Mouse (Mus musculus): ENCODE measurements around the gene Cdip1. TPM values are rescaled to one million over a fixed set of nuclear protein-coding genes. Genes with fewer than 3 reads are reported as not detected.
"Not testable (repeated sequence)": the region's sequence is repeated elsewhere in the genome, so short reads cannot be mapped to it uniquely, and the experiment has no call there.

The Cdip1 gene
- total RNA-seq, 2 experiments from 2014 or later = 78.8 to 81.3 TPM

DNA sequence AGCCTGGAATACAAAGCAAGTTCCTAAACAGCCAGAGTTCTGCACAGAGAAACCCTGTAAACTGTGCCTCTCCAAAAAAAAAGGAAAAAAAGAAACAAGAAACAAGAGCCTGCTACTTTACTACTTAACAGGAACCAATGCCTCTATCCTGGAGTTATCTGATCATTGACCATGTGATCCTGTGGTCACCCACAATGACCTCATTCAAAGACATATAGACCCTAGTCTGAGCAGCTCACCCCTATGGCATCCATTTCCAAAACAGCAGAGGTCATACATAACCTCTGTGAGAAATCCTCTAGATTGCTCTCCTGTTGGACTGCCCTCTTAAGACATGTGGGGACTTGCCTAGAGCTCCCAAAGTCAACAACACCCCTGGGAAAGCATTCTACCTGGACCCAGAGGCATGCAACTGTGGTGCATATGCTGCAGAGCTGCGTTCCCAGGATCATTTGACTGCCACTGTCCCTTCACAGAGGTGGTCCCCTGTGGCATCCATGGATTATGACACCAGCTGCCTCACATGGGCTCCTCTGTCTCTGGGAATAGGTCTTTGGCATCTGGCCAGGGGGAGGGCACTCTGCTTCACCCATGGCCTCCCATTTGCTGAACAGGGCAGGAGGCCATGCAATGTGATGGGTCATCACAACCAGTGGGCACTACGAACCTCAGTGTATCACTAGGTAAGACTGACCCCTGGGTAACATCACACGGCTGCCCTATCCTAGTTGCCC lies 12.8 kb downstream of the Cdip1 start:
- peak; percentile 13 to 26 for DNase-seq
- intact Hi-C loops (cut with DNase I) = no loop called here

DNA sequence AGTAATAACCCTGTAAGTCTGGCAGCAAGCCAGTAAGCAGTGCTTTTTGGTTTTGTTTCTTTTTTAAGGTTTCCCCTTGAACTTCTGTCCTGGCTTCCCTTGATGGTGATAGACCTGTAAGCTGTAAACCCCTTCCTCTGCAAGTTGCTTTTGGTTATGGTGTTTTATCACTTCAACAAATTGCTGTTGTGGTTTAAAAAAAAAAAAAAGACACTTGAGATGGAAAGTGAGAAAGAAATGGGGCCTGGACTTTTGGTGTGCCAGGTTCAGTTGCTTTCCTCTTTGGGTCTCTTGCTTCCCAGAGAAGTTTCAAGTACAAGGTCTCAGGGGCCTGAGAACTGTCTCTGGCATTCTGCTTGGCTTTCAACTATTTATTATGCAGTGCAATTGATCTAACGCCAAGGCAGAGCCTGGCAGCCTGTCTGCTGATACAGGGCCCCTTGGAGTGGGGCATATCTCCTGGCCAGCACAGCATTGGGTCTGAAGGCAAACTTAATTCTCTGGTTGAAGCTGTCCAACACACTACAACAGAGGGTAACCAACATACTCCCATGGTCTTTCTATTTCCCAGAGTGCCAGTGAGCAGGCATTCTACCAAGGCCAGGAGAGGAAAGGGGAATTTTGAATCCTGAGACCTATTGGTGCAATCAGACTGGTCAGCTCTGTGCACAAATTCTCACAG lies 16.7 kb downstream of the Cdip1 start:
- DNase-seq = peak; percentile 23 to 35

DNA sequence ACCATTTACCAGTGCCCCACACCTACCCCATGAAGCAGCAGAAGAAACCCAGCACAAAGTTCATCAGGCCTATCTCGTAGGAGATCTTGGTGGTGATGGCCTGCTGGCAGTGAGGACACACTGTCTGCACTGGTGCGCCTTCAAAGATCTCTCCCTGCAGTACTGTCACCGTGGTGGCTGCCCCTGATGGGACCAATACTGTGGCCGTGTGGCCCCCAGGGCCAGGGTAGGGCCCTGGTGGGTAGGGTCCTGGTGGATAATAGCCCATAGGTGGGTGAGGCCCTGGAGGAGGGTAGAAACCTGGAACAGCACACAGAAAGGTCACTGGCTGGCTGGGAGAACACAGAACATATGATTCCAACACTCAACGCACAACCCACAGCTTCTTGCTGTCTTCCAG lies 21.4 kb downstream of the Cdip1 start:
- no peak for DNase-seq
- intact Hi-C loops (cut with DNase I) = loop anchor here (10.0 kb wide), 1 partner anchor 96 kb away; no protein-coding TSS in a partner anchor

More for the DNA sequence above, 16.7 kb downstream of the Cdip1 start:
- intact Hi-C loops (cut with DNase I) = no loop called here

DNA sequence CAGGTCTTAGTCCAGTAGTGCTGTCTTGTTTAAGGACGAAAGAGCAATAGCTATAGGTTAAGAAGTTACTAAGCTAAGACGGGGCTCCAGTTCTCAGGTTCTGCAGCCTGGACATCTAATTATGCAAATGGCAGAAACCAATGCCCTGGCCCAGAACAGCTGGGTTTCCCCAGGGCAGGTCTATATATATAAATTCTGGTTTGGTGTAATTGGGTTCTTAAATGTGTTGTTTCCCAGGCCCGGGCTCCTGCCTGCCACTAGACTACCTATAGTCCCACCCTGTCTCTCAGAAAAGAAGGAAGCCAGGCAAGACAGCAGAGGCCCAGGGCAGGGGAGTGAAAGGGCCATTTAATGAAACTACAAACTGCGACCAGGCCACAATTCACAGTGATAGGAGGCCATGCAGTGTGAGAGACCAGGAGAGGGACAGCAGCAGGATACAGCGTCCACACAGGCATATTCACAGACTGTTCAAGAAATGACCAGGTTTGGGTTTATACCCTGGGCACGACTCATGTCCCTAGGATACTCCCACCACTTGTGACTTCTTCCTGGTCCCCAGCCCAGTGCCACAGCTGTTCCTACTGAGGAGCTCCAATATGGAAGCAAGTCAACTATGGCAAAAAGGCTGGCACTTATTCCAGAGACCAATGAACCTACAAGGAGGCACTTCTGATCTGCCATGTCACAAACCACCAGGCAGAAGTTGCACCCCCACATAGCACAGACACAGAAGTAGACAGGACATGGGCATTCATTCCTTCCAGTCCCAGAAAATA lies 22.9 kb downstream of the Cdip1 start:
- intact Hi-C loops (cut with DNase I) = loop anchor here (10.0 kb wide), 1 partner anchor 98 kb away; no protein-coding TSS in a partner anchor
- no peak for DNase-seq

DNA sequence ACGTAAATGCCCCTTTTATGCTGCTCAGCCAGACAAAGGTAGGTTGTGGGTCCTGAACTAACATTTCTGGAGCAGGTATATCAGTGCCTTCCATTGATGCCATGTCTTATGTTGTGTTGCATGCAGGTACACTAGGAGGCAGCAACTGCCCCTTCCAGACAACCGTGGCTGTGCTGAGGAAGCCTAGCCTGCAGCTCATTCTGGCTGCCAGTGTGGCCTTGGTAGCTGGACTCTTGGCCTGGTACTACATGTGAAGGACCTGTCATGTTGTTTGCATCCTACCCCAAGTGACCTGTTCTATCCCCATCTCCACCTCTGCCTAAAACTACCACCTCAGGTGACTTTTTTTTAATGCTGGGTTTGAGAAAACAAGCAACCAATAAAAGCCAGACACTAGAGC lies 24.2 kb downstream of the Cdip1 start:
- no peak for DNase-seq
- intact Hi-C loops (cut with DNase I) = loop anchor here (10.0 kb wide), 1 partner anchor 99 kb away; no protein-coding TSS in a partner anchor

DNA sequence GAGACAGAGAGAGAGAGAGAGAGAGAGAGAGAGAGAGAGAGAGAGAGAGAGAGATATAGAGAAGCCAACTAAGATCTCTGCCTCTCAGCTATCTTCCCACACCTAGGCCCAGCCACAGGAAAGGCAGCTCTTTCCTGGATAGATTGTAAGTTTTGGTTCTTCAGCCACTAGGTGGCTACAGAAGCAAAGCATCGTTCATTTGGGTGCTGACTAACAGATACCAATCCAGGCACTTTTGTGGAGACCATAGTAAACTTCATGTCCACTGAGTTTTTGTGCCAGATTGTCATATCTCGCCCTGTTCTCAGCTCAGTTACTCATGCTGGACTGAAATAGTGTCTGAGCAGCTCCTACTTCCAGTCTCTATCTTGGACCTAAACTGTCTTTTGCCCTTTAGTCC lies 26.8 kb downstream of the Cdip1 start:
- intact Hi-C loops (cut with DNase I) = loop anchor here (2.0 to 10.0 kb wide), 2 partner anchors 28 to 102 kb away; partner anchors contain the start of gene Cdip1
- DNase-seq = peak in 1 of 2 experiments; percentile 36

DNA sequence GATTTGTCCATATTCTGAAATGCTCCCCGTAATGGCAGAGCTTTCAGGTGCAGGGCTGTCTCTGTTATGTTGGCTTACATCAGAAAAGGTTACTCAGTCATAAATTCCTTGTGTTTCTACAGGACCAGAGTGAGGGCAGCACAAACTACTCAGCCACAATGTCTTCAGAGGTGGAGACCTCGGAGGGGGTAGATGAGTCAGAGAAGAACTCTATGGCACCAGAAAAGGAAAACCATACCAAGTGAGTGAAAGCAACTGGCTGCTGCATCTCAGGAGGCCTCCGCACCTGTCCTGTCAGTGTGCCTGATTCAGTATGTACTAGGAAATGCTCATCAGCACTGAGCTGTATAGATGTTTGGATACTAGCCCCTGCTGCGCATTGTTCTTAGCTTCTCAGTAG lies 27.7 kb downstream of the Cdip1 start:
- intact Hi-C loops (cut with DNase I) = loop anchor here (2.0 to 10.0 kb wide), 2 partner anchors 28 to 102 kb away; partner anchors contain the start of gene Cdip1
- DNase-seq = no peak

DNA sequence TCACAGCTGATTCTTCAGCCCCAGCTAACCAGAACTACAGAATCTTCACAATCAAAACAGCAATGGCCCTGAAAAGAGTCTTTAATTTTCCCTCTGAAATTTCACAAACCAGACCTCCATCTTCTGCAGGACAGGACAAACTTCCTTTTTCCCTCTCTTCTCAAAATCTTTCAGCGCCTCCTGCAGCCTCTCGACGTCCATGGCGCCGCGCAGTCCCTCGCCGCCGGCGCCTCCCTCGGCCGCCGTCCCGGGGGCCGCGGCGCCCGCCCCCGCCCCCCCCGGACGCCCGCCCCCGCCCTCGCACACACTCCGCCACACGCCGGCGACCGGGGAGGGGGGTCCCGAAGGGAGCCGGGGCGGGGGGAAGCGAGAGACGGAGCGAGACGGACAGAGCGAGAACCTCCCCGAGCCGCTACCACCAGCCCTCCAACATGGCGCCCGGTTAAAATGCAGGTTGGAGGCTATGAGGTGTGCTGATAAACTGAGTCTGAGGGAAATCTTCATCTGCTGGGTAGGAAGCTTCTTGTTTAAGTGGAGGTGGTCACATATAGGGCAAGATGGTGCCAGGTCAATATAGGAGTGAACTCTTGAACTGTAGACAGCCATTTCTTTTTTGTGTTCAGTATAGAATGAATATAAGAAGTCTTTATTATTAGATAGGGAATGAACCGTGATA lies 33.3 kb downstream of the Cdip1 start:
- DNase-seq; intact Hi-C loops (cut with DNase I): not testable (repeated sequence)

DNA sequence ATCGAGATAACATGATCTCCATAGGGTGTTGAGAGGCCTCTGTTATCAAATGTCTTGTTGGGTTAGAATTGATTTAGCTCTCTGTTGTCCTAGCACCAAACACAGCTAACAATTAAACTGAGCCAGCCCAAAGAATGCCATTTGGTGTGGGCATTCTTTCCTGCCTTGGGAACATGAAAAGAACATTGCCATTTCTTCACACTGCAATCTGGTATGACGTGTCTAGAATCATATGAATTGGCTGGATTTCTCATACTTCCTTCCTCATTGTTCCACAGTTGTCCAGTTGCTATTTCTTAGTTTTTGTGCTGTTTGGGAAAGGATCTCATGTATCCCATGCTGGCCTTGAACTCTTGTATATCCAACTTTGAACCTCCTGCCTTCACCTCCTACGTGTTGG lies 36.0 kb downstream of the Cdip1 start:
- intact Hi-C loops (cut with DNase I) = no loop called here
- no peak for DNase-seq

DNA sequence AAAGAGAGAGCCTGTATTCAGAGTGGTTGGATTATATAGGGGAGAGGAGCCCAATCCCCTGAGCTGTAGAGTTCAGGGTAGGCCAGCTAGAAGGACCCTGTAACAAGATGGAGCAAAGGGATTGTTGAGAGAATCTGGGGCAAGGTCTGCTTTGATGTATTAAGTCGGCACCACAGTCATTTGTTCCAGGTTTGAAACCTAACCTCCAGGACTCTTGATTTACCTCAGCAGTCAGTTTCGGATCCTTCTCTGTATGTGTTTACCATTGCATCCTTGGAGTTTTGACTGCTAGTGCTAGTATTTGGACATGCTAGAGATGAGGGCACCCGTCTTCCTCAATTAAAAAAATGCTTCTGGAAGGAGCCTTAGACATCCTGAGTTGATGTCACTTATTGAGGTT lies 37.9 kb downstream of the Cdip1 start:
- intact Hi-C loops (cut with DNase I) = no loop called here
- no peak for DNase-seq

DNA sequence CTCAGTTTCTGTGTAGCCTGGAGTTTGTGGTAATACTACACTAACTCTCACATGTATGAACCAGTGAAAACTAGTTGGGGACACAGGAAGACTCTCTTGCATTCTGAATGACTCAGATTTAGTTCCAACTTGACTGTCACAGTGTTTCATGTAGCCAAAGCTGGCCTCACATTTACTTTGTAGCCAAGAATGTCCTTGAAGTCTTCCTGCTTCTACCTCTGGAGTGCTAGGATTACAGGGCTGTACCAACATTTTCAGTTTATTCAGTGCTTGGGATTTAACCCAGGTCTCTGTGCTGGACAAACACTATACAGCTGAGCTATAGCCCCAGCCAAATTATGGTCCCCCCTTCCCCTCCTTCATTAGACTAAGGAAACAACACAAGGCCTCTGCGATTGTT lies 47.9 kb downstream of the Cdip1 start:
- intact Hi-C loops (cut with DNase I) = no loop called here
- DNase-seq = no peak

DNA sequence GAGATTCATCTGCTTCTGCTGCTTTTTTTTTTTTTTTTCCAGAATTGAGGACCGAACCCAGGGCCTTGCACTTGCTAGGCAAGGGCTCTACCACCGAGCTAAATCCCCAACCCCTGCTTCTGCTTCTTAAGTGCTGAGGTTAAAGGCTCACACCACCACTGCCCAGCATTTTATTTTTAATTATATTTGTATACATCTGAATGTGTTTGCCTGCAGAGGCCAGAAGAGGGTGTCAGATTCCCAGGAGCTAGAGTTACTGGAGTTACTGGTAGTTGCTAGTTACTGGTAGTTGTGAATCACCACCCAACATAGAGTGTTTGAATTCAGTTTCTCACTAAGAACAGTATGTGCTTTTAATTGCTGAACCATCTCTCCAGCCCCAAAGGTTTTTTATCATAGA lies 50.1 kb downstream of the Cdip1 start:
- DNase-seq = no peak
- intact Hi-C loops (cut with DNase I) = no loop called here

DNA sequence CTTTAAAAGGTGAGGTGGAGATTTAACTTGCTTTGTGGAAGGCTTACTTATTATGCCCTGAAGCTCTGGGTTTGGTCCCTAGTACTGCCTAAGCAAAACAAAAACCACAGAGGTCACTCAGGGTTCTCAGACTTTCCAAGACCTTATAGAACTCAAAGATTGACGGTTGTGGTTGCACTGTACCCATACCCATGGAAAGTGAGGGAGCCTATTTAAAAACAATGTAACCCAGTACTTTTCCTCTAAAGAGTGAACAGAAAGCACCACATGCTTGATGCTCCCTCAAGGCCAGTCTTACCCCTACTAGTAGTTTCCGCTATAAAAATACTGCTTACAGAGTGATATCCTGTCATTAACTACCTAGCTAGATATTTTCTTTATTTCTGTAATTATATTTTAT lies 53.8 kb downstream of the Cdip1 start:
- DNase-seq = no peak
- intact Hi-C loops (cut with DNase I) = no loop called here

DNA sequence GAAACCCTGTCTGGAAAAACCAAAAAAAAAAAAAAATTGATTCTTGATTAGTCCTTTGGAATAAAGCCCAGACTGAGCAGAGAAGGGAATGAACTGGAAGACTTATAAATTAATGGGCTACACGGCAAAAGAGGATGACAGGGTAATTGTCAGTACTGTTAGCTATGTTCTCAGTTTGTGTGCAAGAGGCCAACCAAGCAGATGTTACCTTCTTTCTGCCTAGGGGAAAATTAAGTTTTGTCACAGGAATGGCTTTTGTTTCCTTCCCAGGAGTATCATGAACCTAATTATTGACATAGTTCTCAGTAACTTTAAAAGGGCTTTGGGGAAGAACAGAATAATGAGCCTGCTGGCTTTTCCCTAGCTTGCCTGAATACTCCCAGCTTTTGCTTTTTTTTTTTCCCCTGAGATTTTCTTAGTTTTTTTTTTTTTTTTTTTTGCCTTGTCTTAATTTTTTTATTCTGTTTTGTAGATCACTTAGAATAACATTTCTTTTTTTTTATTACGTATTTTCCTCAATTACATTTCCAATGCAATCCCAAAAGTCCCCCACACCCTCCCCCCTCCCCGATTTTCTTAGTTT lies 59.2 kb downstream of the Cdip1 start:
- no peak for DNase-seq
- intact Hi-C loops (cut with DNase I) = no loop called here

DNA sequence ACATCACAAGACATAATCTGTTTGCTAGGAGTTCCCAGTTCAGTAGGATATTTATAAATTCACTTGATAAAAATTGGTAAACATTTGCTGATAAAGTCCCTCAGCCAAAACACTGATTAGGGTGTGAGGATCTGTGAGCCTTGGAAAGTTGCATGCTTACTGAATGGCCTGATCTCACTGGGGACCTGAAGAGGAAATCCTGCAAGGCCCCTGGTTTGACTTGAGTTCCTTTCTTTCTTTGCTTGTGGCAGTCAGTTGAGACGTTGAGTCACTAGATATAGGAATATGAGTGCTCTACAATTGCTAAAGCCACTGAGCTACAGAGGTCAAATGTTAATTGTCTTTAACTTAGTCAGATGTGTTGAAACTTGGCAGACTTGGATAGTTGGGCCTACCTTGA lies 62.1 kb downstream of the Cdip1 start:
- intact Hi-C loops (cut with DNase I) = no loop called here
- DNase-seq = peak in 1 of 2 experiments; percentile 12

DNA sequence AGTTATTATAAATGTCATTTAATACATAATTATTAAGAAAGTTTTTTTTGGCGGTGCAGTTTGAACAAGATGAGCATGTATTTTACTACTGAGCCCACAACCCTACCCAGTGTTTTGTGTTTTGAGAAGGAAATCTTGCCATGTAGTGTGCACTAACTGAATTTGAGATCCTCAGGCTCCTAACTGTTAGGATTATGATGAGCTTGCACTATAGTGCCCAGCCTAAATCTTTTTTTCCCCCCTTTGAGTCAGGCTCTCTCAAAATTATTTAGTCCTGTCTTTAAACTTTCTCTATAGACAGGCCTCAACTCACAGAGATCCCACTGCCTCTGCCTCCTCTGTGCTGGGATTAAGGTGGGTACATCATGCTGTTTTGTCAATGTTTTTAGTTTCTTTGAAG lies 62.6 kb downstream of the Cdip1 start:
- no peak for DNase-seq
- intact Hi-C loops (cut with DNase I) = no loop called here

DNA sequence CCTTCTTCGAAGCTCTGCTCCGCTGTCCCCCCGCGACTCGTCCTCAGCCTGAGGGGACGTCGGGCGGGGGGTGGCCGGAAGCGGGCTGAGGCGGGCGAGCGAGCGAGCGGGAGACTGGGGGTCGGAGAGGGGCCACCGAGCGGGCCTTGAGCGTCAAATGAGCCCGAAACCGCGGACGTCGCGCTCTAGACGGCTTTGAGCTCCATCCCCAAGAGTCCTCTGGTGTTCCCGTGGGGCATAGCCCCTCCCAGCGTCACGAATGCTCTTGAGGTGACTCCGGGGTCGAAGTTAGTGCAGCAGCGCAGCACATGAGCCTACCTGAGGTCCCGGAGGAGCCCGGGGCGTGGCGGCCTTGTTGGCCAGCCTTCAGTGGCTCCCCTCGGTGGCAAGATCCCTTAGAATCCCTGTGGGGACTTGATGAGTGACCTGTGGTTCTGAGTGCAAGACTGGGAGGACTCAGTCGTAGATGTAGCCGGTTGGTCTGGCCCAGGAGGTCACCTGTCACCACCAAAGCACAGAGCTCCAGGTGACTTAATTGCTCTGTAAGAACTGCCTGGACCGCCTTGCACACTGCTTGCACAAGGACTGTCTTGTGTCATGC lies 63.5 kb downstream of the Cdip1 start:
- intact Hi-C loops (cut with DNase I) = no loop called here
- DNase-seq = no peak

DNA sequence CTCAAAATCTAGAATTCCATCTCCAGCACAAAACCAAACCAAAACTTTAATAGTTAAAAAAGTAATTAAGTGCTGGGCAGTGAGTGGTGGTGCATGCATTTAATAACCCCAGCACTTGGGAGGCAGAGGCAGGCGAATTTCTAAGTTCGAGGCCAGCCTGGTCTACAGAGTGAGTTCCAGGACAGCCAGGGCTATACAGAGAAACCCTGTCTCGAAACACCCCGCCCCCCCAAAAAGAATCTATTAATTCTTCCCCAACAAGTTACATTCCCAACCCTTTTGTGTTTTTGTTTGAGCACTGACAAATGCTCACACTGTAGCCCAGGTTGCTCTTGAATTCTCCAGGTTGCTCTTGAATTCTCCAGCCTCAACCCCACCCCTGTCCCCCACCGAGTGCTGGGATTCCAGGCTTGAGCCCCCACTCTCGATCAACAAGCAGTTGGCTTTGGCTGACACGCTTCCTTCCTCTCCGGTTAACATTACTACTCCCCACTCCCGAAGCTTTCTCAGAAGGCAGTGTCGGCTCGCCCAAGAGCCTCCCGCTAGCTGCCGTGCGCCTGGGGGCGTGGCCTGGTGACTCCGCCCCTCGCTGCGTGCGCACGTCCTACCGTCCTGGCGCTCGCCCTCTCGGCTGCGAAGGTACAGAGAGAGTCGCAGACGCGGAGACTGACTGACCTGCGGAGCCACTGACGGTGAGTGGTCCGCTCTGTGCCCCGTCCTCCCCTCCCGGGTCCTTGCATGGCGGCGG lies 64.1 kb downstream of the Cdip1 start, which contains the start of gene Hmox2:
Hmox2 (plus strand) TSS at position 582 of the 748 bp plus-strand sequence.
- DNase-seq = peak; percentile 97 to 98
- intact Hi-C loops (cut with DNase I) = no loop called here

DNA sequence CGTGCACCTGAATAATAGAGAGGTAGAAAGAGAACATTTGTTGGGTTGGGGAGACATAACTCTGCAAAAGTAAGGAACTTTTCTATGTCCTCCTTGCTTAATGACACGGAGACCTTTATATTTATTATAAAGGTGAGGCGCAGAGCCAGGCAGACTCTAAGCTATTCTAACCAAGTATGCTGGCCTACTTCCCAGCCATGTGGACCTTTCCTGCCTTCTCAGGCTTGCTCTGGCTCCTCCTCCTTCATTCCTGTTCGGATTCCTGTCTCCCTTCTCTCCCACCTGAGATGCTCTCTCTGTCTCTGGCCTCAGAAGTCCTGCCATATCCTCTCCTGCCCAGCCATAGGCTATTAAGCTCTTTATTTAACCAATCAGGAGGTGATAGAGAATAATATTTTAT lies 64.8 kb downstream of the Cdip1 start:
- intact Hi-C loops (cut with DNase I) = no loop called here
- DNase-seq = peak in 1 of 2 experiments; percentile 13

Data from heart, postnatal 14 days (tissue).